Mouse (Mus musculus) spleen, postnatal 4 days (tissue): ENCODE data around the gene Lats1.
A peak's percentile ranks its signal among the peaks of the same experiment; 100 is the strongest.

Experiments
- DNase-seq, 2 experiments: peaks; one replicate each; pipeline ENCODE4 v3.0.0; 2022; ENCODE audit warnings: low spot score in 2 of 2

Gene Lats1

DNA sequence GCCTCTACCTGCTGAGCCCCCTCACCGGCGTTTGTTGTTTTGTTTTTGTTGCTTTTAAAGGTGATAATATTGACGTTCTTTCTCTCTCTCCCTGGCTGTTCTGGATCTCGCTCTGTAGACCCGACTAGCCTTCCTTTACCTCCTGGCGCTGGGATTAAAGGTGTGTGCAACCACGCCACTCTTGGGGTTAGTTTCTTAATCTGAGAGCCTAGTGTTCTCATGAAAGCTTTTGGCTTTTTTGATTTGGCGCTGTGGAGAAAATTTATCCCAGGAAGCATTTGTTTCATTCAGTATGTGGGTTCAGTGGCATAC, 45.4 kb downstream of the Lats1 start:
- peak in 1 of 2 experiments; percentile 55 for DNase-seq

GRCm38 (mm10) chr10:7727011-7727410, 46.0 kb downstream of the Lats1 start:
- peak in 1 of 2 experiments; percentile 24 for DNase-seq

DNA sequence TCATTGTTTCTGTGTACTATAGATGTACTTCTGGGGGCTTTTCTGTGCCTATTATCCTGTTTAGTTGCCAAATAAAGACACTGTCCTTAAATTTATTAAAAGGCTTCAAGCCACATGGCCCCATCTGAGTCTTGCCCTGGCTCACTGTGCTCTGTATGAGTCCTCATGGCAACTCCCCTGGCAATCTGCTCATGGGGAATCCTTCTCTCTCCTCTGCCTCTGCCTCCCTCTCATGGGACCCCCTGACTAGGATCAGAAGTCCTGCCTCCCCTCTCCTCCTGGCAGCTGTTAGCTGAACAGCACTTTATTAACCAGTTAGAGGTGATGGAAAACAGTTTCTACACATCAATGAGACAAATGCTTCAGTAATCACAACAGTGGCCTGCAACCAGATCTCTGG, 50.6 kb downstream of the Lats1 start:
- no peak for DNase-seq

- DNase-seq: peak in 1 of 2 experiments; percentile 33
Measured at GRCm38 (mm10) chr10:7737122-7737521, 56.1 kb downstream of the Lats1 start.

DNA sequence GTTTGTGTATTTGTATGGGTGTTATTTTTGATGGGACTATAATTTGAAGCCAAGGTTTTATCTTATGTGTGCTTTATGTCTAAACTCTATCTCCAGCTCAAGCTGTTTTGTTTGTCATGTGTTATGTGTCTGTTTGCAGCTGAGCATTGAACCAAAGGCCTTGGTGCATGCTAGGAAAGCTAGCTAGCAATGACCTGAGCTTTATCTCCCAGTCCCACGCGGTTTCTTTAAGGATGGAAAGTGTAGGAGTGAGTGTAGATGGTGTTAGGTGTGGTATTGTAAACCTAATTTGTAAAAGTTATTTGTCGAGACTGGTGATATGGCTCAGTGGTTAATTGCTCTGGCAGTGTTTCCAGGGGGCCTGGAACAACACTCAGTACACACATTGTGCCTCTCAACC, 56.9 kb downstream of the Lats1 start:
- peak in 1 of 2 experiments; percentile 38 for DNase-seq

GRCm38 (mm10) chr10:7745528-7745927, 64.5 kb downstream of the Lats1 start:
- DNase-seq: peak in 1 of 2 experiments; percentile 29

DNA sequence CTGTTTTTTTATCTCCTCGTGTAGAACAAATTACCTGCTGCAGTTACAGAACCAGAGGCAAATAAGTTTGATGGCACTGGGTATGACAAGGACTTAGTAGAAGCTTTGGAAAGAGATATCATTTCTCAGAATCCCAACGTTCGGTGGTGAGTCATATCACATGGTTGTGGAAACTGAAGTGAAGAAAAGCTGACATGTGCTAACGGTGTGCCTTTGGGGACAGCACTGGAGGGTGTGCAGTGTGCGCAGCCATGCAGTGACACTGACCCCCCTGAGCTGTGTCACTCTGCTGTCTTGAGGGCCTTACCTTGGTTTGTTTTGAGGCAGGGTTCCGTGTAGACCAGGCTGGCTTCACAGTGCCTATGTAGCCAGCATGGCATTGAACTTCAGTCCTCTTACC, 67.7 kb downstream of the Lats1 start:
- DNase-seq: peak in 1 of 2 experiments; percentile 22

GRCm38 (mm10) chr10:7757544-7757943, 76.5 kb downstream of the Lats1 start:
- no peak for DNase-seq
